Mouse (Mus musculus) heart, adult 11 months (tissue): ENCODE data around the gene Igsf9.

Source experiments
- DNase-seq: peaks from one replicate; pipeline ENCODE4 v3.0.0; 2022

The Igsf9 gene

GRCm38 (mm10) chr1:172468301-172468877, 13.2 kb upstream of the Igsf9 start:
- no peak for DNase-seq

GRCm38 (mm10) chr1:172469373-172469772, 12.2 kb upstream of the Igsf9 start:
- peak; percentile 89 for DNase-seq

GRCm38 (mm10) chr1:172469810-172470448, 11.7 kb upstream of the Igsf9 start:
- DNase-seq: no peak

GRCm38 (mm10) chr1:172472909-172473308, 8.7 kb upstream of the Igsf9 start:
- no peak for DNase-seq

- no peak for DNase-seq
Observed at GRCm38 (mm10) chr1:172474196-172474595, 7.4 kb upstream of the Igsf9 start.

GRCm38 (mm10) chr1:172475054-172475741, 6.4 kb upstream of the Igsf9 start, which contains the start of gene Slamf9:
Gene Slamf9 (plus strand): TSS chr1:172475358.
- peak; percentile 97 for DNase-seq

GRCm38 (mm10) chr1:172478020-172478419, 3.6 kb upstream of the Igsf9 start:
- DNase-seq: peak; percentile 93

- DNase-seq: no peak
Observed at GRCm38 (mm10) chr1:172480376-172480775, 1.2 kb upstream of the Igsf9 start.

GRCm38 (mm10) chr1:172481111-172481510, 477 bp upstream of the Igsf9 start:
- no peak for DNase-seq

- DNase-seq: peak; percentile 89
Observed at GRCm38 (mm10) chr1:172482518-172483360, 1.2 kb downstream of the Igsf9 start.

GRCm38 (mm10) chr1:172483361-172483660, 1.7 kb downstream of the Igsf9 start:
- DNase-seq: no peak

- no peak for DNase-seq
Observed at GRCm38 (mm10) chr1:172484236-172484635, 2.6 kb downstream of the Igsf9 start.

GRCm38 (mm10) chr1:172484671-172485070, 3.1 kb downstream of the Igsf9 start:
- no peak for DNase-seq

GRCm38 (mm10) chr1:172485821-172486220, 4.2 kb downstream of the Igsf9 start:
- no peak for DNase-seq

- no peak for DNase-seq
Observed at GRCm38 (mm10) chr1:172486236-172486635, 4.6 kb downstream of the Igsf9 start.

- DNase-seq: no peak
Observed at GRCm38 (mm10) chr1:172486651-172487050, 5.1 kb downstream of the Igsf9 start.

GRCm38 (mm10) chr1:172487859-172488258, 6.3 kb downstream of the Igsf9 start:
- no peak for DNase-seq

GRCm38 (mm10) chr1:172488831-172489230, 7.2 kb downstream of the Igsf9 start:
- no peak for DNase-seq

GRCm38 (mm10) chr1:172489585-172490250, 8.1 kb downstream of the Igsf9 start:
- DNase-seq: peak; percentile 93

GRCm38 (mm10) chr1:172490261-172490661, 8.7 kb downstream of the Igsf9 start:
- DNase-seq: peak; percentile 98

- DNase-seq: no peak
Observed at GRCm38 (mm10) chr1:172492047-172492446, 10.5 kb downstream of the Igsf9 start.

GRCm38 (mm10) chr1:172493516-172493915, 11.9 kb downstream of the Igsf9 start:
- DNase-seq: no peak

GRCm38 (mm10) chr1:172496030-172496429, 14.4 kb downstream of the Igsf9 start:
- DNase-seq: no peak
